Mouse (Mus musculus) induced T-regulatory cell, adult 2 months (primary cell): Measurements from ENCODE around the gene Repin1.
"Not testable (repeated sequence)": the region's sequence is repeated elsewhere in the genome, so short reads cannot be mapped to it uniquely, and the experiment has no call there.

Experiments used
- DNase-seq: peaks from one replicate; pipeline ENCODE4 v3.0.0-alpha.2; 2012; ENCODE audit warnings: low read depth

Repin1 gene

GRCm38 (mm10) chr6:48579215-48579648, 14.5 kb upstream of the Repin1 start:
- peak; percentile 50 for DNase-seq

DNA sequence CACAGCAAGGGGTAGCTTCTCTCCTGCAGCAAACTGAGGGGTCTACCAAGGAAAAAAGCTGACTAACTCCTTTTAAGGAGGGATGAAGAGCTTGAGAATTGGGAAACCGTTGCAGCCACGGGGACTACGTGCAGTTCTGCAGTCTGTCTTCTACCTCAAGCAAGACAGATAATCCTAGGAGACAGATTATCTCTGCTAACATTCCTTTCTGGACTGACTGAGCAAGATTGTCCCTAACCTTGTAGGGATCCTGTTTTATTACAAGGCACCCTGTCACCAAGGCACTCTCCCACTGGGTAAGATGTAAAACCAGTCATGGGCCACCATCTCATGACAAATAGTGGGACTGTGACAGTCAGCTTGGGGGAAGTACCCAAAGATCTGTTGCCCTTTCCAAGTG, 12.4 kb upstream of the Repin1 start:
- DNase-seq = no peak

- peak; percentile 86 for DNase-seq
These were observed 11.6 kb upstream of the Repin1 start for GRCm38 (mm10) chr6:48582037-48582436.

GRCm38 (mm10) chr6:48589194-48589750, 4.4 kb upstream of the Repin1 start, which contains the start of gene Gm45021:
Gene Gm45021 (plus strand): TSS chr6:48589610.
- no peak for DNase-seq

DNA sequence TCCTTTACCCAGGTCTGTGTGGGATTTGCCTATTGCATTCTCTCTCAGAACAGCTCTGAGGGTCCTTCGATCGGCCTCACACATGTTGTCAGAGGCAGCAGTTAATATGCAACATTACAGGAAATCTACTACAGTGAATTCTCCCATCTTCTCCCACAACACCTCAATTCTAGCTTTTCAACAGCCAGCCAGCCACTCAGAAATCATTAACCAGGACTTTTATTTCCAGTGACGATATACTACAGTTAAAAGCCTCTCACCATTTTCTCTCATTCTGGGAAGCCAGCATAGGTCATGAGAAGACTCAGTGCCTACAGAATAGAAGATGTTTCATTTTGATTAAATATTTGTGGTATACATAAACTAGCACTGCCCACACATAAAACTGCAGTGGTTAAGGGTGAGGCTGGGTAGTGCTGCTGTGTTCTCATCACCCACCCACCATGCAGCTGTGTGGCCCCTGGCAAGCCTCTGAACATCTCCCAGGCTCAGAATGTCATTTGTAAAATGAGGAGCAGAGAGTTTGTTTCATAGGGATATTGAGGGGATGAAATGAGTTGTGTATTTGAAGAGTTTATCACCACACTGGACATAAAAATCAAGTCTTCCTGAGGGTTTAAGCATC, 2.4 kb upstream of the Repin1 start:
- no peak for DNase-seq

GRCm38 (mm10) chr6:48591871-48592270, 1.8 kb upstream of the Repin1 start:
- no peak for DNase-seq

DNA sequence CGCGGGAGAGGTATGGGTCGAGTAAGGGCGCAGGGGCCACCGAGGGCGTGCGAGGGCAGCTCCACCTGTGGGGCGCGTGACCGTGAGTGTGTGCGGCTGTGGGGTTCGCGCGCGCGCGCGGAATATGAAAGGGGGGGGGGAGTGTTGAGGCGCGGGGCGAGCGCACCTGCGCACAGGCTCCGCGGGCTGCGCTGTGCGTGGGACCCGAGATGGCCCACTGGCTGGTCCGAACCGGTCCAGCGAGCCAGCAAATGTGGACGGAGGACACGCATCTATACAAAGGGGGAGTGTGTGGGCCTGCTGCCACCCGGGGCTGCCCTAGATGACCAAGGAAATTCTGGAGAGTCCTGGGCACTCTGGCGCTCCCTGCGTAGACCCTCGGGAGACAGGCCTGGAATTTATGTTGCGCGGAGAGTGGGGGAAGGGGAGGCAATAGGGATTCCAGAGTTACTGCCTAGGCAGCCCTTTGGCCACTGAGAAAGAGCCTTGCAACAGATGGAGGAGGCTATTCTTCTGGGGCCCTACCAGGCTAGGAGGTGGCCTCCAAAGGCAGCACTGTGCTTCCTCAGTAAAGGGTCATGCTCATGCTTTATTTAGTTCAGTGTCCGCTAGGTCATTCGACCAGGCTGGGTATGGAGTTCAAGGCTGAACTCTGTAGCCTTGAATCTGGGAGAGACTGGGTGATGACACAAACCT, 508 bp downstream of the Repin1 start:
- DNase-seq = peak; percentile 67

- DNase-seq = no peak
These were observed 1.6 kb downstream of the Repin1 start for GRCm38 (mm10) chr6:48595278-48595677.

- no peak for DNase-seq
These were observed 3.0 kb downstream of the Repin1 start for GRCm38 (mm10) chr6:48596545-48597232.

DNA sequence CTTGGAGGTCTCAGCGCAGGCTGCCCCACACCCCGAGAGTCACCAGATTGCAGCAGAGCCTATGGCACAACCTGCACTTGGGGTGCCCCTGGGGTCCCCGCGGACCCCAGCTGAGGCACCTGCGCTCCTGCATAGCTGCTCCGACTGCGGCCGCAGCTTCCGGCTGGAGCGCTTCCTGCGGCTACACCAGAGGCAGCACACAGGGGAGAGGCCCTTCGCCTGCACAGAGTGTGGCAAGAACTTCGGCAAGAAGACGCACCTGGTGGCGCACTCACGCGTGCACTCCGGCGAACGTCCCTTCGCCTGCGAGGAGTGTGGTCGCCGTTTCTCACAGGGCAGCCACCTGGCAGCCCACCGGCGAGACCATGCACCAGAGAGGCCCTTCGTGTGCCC, 3.5 kb downstream of the Repin1 start:
- no peak for DNase-seq

DNA sequence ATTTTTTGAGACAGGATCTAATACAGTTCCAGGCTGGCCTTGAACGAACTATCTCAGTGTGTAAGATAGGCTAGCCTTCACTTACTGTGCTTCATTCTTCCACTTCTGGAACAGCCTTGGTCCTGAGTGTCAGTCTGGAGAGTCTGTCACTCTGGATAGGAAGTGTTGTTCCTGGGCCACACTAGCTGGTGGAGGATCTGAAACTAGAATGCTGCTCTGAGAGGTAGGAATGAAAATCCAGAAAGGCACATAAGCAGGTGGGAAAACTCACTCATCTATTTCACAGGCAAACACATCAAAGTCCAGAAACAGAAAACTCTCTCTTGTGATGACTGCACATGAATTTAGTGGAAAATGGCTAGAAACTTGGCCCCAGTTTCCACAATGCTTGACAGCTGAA, 6.9 kb downstream of the Repin1 start:
- DNase-seq = no peak

- peak; percentile 95 for DNase-seq
These were observed 7.8 kb downstream of the Repin1 start, which contains the start of gene Zfp775 for GRCm38 (mm10) chr6:48601271-48602079. Gene Zfp775 (plus strand): TSS chr6:48602063.

DNA sequence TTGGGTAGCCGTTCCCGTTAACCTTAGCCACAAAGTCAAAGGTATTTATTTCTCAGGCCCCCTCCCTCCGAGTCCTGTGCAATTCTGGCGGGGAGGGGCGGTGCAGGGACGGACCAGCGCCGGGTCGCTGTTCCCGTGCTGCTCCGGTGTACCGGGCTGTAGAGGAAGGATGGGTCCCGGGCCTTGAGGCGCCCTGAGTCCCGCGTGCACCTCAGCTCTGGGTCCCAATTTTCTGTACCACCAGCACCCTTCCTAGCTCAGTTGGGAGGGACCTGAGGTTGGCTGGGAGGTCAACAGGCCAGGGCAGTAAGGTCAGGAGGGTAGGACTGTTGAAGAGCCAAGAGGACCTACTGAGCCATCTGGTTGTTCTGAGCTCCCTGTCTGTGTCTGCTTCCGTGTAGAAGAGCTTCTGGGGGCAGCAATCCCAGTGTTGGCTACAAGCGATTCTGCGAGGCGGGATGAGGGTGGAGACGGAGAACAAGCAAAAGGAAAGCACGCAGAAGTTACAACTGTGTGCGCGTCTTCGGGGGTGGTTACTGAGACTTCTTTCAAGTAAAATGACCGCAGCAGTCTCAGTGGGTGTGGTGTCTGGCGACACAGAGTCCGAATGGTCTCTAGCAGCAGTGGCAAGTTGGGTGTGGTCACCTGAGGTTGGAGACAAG, 8.5 kb downstream of the Repin1 start:
- DNase-seq = peak; percentile 66

DNA sequence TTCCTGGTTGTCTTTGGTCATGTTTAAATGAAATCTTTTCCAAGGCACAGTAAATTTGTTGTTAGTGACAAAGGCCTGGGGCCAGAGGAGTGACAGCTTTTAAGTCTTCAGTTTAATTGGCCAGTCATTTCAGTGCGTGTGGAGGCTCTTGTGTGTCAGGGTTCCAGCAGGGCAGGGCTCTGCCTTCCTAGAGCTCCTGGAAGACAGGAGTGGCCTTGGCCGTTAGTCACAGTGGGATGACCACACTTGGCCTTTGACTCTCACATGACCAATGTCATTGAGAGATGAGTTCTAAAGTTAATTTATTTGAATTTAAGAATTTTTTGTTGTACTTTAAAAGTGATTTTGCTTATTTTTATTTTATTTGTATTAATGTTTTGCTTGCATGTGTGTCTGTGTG, 14.4 kb downstream of the Repin1 start:
- DNase-seq = no peak

GRCm38 (mm10) chr6:48609512-48609911, 15.8 kb downstream of the Repin1 start:
- no peak for DNase-seq

DNA sequence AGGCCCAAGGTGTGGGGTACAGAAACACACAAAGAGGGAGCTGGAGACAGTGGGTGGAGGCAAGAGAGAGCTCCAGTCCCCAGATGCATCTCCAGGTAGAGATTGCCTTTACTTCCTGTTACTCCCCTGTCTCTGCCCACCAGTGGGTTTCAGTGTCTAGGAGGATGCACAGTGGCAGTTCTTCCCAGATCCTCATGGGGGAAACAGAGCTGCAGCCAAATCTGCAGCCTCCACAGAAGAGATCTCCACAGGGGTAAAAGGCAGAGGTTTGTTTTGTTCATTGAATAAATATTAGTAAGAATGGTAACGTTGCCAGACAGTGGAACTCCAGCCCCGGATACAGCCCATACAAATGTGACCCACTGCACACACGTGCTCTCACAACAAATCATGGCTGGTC, 17.0 kb downstream of the Repin1 start:
- DNase-seq = no peak

DNA sequence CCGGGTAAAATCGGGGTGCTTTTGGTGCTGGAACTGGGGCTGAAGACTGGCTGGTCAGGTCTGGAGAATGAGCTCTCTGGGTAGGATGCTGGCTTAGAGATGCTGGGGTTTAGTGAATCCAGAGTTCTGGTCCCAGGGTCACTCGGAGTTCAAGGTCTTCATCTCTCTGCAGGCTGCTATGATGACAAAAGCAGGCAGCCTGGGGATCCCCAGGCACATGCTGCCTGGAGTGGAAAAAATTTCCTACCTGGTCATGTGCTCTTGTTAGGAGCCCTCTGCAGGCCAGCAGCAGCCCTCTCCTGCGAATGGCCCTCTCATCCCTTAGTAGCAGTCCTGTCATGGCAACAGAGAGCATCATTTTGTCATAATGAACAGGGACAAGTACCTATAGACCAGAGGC, 19.8 kb downstream of the Repin1 start:
- no peak for DNase-seq

GRCm38 (mm10) chr6:48614756-48615155, 21.1 kb downstream of the Repin1 start:
- DNase-seq = no peak

GRCm38 (mm10) chr6:48620031-48620430, 26.3 kb downstream of the Repin1 start:
- DNase-seq = no peak

DNA sequence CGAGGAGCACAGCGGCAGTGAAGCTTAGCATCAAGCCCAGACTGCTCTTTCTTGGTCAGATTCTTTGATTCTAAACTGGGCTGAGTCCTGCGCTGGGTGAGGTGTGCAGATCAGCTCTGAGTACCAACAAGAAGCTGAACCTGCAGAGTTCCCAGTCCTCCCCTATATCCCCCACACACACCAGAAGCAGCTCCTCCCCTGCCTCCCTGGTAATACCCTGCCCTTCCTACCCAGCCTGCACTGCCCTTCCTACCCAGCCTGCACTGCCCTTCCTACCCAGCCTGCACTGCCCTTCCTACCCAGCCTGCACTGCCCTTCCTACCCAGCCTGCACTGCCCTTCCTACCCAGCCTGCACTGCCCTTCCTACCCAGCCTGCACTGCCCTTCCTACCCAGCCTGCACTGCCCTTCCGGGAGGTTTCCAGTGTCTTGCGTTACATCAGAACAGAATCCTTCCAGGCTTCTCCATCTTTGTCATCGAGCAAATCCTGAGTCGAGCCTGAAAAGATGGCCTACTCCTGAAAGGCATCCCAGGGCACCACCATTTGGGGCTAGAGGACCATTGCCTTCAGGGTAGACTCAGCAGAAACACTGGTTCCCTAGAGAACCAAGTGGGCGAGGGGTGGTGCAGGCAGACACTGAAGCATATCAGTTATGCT, 28.6 kb downstream of the Repin1 start:
- DNase-seq = not testable (repeated sequence)

- DNase-seq = no peak
These were observed 29.8 kb downstream of the Repin1 start for GRCm38 (mm10) chr6:48623460-48623859.
